Mouse (Mus musculus) telencephalon, adult 2 months (tissue): Measurements from ENCODE around the gene Gm20388.
A peak's percentile ranks its signal among the peaks of the same experiment; 100 is the strongest.

Source experiments
- DNase-seq: peaks from one replicate; pipeline ENCODE4 v3.0.0-alpha.2; 2011; ENCODE audit warnings: low read depth, low spot score

The Gm20388 gene

DNA sequence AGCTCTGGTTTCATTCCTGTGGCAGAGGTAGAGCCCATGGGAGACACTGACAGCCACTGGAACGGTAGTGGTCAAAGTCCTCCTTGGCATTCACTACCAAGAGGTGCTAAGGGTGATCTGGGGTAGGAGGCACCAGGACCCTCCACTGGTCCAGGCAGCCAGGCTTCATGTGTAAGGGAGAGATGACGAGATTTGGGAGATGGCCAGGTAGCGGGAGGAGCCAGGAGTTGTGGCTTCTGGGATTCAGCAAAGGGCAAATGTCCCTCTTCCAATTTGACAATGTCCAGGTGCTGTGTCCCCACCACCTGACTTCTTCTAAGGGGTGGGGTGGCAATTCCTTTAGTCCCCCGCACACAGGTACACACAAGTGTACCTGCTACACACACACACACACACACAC lies 501.7 kb downstream of the Gm20388 start:
- DNase-seq: no peak

DNA sequence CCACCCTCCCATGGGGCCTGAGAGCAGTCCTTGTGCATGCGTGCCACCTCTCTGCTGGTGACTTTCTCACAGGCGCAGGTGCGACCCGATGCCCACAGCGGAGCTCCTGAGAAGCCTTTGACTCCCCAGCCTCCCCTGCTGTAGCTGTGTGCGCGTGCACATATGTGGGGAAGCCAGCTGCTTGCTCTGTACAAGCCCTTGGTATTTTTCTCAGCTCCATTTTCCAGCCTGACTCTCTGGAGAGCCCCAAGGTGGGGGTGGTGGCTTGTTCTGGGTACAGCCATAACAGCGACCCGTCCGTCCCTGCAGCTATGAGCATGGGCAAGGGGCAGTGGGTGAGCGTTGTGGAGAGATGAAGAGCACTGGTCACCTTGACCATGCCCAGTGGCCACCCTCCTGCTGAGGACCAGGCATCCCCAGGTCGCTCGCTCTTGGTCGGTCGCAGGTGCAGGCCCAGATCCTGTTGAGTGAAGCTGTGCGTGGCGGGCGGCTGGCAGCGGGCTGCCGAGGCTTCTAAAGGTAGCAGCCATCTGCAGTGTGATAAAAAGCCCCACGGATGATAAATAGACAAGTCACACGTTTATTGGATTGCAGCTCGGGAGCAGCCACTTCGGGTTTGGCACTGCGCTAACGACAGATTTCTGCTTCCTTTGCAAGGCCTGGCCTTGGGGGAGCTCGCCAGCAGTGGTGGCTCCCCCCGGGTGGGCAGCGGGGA lies 502.4 kb downstream of the Gm20388 start:
- DNase-seq: peak; percentile 70

DNA sequence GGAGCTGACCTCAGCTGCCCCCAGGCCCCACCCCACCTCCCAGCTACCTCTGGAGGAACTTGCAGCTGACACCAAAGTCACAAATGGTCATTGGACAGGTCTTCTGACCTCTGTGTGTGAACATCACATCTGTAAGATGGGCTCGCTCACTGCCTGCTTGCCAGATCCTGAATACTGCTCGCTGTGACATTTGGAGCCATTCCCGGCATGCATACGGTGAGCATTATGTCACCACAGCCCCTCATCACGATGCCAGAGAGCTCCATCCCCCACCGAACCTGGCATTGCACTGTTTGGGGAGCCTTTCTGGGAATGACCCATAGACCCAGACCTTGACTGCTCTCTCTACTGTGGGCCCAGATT lies 503.0 kb downstream of the Gm20388 start:
- DNase-seq: no peak

DNA sequence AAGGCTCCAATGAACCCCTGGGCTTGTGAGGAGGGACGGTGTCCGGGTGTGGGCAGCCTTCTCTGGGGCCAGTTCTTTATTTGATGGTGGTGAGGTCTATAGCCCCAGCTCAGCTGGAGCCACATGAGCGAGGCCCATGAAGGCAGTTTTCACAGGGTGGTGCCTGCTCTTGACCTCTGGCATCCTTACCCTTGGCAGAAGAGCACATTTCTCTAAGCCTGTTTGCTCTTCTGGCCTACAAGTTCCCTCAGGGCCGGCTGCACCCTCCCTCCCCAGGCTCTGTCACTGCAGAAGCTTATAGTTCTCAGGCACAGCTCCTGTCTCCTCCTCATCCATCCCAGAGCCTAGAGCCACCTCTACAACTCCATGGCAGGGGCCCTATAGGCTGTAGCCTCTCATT lies 503.6 kb downstream of the Gm20388 start:
- DNase-seq: no peak

DNA sequence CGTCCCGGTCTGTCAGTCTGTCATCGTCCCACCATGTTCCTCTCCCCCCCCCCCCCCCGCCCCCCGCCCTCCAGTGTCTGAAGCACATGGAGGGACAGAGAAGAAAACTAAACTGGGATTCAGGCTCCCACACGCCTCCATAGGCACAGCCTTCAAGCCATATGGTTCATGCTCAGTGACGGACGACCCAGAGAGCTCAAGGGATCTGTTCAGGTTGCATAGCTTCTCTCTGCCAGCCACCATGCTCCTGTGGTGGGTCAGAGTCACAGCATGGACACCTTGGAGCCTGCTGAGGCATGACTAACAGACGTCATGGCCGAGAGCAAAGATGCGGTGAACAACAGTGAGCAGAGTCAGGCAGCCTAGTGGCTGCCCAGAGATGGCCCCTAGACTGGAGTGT lies 504.8 kb downstream of the Gm20388 start:
- DNase-seq: no peak

DNA sequence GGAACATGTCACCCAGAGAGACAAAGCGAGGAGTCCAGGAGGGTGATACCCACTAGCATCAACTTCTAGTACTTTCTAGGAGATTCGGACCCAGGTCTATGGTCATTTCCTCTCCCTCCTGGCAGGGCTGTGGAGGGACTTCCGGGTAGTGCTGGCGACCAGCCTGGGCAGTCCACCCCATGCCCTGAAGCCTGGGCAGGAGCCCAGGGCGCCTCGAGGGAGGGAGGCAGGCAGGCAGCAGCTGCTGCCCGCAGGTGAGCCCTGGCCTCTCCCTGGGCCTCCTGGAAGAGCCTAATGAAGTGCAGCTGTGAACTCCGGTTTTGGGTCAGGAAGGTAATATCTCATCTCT lies 505.5 kb downstream of the Gm20388 start:
- DNase-seq: no peak

DNA sequence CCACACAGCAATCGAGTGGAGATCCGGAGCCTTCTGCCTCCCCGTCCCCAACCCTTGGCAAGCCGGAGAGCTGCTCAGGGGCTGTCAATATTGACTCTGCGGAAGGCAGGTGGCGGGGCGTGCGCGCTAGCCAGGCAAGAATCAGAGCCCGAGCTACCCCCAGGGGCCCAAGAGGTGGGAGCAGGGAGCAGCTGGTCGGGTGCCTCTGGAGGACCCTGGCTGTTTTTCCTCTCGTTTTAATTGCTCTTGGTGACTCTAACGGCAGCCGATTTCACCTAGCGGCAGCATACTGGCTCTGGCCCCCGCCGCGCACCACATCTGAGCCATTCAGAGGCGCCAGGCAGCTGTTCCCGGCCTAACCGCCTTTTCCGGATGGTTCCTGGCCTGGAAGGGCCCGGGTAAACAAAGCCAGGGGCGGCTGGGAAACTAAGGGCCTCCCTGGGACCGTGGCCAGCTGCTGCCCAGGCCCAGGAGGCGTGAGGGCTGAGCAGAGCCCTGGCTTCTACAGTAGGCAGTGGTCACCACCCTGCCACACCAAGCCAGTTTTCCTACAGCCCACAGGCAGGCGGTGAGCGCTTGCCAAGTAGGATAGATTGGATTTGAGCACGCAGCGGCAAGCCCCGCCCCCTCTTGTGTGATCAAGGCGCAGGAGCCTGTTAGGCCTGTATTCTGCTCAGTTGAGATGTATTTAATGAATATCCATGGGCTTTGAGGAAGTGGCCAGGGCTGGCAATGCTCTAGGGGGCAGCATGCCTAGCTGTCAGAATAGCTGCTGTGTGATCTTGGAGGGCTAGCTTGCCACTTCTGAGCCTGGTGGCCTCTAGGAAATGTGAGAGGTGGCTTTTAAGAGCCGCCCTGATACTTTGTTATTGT lies 506.1 kb downstream of the Gm20388 start:
- no peak for DNase-seq

DNA sequence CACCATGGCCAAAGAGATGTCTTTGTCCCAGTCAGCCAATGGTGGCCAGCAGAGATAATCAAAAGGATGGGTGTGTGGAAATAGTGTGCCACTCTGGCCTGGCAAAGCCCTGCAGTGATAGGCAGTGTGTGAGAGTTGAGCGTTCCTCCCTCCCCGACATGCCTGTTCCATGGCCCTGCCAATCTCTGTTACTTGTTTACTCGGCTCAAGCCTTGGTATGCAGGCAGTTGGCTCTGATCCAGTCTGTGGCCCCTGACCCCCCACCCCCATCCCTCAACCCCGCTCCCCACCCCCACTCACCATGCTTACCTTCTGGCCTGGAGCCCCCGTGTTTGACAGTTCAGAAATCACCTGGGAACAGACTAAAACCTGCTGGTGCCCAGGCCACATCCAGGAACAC lies 507.5 kb downstream of the Gm20388 start:
- DNase-seq: no peak

DNA sequence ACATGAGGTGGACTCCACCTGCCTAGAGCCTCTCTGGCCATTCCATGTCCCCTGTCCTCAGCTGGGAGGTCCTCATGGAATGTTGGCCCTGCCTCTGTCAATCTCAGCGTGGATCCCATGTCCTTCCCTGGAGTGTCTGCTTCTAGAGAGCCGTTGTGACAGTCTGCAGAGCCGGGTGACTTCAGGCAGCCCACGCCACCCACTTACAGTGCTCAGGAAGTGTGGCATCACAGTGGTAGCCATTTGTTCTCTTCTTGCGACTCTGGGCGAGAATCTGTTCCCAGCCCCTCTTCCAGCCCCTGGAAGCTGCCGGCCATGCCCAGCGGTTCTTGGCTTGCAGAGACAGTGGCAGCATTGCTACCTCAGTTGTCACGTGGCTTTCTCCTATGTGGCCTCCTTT lies 509.0 kb downstream of the Gm20388 start:
- no peak for DNase-seq

DNA sequence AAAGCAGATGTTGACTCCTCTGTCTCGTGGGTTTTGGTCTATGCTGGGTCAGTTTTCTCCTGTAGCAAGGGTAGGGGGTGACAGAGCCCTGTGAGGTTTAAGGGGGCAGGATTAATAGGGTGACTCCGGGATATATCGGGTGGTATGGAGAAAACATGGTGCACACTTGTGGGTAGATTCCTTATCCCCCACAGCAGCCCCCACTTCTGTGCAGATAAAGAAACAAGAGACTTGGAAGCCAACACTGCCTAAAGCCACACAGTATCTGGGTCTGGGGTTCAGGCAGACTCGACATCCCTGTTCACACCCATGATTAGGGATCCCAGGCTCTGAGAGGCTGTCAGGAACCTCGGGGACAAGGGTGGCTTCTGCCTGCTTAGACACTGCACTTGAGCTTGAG lies 509.6 kb downstream of the Gm20388 start:
- DNase-seq: no peak

DNA sequence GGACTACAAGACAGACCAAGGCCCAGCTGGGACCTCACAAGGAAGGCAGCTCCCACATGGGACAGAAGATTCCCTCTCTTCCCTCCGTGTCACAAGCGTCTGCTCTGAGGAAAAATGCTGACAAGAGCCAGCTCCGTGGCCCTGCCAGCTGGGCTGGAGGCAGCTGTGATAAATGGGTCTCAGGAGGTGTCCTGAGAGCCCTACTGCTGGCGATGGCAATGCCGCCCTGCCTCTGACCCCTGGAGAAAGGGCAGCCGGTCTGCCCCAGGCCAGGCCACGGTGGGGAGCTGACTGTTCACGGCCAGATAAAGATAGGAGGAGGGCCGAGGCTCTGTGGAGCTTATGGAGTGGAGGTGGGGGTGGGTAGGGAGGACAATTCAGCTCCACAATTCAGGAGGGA lies 511.0 kb downstream of the Gm20388 start:
- no peak for DNase-seq

DNA sequence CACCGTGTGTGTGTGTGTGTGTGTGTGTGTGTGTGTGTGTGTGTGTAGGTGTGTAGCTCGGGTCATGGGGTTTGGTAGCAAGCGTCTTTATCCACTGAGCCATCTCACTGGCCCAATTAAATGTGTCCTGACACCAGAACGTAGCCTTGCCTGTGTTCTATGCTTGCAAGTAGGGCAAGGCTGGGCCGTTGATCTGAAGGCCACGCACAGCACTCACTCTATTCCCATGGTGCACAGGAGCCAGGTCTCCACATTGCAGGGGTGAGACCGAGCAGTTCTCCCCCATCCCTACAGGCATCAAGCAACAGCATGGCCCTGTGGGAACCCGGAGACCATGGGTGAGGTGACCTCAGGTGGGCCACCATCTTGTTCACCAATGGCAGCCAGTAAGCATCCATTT lies 511.6 kb downstream of the Gm20388 start:
- DNase-seq: no peak

DNA sequence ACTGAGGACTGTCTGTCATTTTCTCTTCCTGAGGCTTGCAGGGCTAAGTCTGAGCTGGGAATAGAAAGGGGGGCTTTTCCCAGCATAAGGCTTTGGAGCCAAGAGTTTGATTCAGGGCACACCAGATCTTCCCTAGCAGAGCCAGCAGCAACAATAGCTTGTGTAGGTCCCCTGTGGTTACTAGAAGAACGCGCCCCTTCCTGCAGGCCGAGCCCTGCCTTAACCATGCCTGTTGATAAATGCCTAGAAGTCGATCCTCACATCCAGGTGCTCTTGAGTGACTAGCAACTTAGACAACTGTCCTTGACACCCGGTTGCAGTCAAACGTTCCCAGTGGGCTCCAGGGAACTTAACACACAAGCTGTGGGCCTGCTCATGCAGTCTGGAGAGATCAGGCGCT lies 512.9 kb downstream of the Gm20388 start:
- no peak for DNase-seq

DNA sequence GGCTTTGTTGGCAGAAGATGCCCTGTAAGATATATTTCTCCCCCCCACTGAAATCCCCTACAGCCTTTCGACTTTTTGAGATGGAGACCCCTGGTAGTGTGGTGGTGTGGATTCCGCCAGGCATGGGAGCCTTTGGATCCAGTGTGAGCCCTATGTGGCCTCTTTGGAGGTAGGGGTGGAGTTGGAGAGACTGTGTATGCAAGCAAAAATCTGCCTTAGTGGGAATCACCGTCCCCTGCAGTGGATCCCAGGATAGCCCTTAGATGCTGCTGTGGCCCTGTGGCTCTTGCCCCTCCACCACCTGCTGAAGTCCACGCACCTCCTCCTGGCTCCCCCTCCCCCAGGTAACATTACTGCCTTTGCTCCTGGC lies 514.2 kb downstream of the Gm20388 start:
- no peak for DNase-seq

DNA sequence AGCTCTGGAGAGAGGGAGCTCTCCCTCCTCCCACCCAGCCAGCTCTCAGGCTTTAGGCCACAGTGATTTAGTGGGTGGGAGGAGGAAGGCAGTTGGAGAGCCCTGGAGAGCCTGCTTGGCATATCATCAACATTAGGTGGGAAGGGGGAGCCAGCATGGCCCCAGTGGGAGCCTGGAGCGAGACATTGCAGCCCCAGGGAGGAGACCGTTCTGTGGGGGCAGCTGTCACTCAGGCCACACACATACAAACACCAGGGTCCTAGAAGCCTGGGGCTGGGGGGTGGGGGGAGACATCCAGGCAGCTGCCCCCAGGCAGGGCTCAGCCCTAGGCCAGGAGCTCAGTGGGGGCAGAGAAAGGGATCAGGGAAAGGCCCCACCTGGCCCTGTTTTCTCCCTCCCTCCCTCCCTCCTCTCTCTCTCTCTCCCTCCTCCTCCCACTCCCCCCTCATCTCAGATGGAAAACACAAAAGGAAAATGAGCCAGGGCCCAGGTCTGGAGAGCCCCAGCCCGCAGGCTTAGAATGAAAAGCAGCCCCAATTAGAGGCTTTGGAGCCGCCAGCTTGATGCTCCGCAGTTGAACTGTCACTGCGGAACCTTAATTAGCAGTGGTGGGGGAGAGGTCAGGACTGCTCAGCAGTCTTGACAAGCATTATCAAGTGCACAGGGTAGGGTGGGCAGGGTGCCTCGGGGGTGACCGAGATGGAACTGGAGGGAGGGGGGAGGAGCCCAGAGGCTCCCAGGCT lies 514.7 kb downstream of the Gm20388 start:
- peak; percentile 46 for DNase-seq

DNA sequence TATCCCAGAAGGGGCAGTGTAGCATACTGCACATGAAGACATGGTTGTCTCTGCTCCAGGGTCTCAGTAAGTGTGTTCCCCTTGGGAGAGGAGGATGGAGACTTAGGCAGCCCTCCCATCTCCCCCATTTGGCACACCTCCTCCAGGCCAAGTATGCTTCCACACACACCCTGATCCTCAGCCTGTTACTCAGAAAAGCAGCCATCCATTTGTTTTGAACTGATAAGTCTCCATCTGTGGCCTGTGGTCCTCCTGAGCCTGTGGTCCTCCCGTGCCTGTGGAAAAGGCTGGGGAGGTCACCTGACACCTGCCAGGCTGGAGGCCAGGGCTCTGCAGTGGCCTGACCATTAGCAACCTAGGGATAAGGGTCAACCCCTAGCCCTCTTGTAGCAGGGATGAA lies 515.5 kb downstream of the Gm20388 start:
- DNase-seq: no peak

DNA sequence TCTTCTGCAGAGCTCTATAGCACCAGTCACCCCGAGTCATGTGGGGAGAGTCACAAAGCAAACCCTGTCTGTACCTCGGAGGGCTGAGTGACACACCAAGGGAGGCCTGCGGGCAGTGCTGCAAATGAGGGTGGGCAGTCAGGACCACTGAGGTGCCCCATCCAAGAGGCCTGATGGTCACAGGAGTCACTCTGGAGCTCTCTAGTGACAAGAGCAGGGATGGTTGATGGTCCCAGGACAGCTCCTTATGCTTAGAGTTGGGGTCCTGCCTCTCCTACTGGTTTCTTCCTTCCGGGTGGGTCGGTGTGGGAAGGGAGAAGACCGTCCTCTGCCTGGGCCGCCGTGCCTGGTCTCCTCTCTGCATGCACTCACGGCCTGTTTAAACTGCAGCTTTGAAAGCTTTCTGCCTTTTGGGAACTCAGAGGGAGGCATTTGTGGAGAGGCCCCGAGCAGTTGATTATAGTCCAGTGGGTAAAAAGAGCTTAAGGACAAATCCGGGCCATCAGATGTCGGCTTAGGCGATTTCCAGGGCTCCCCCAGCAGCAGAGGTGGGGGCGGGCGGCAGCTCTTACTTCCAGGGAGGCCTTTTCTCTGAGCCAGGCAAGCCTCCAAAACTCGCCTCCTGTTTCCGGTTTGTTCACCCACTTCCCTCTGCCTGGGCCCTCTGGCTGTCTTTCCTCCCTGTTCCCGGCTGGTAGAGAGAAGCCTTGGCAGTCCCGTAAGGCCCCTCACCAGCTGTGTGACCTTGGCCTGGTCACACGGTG lies 516.2 kb downstream of the Gm20388 start:
- peak; percentile 86 for DNase-seq

DNA sequence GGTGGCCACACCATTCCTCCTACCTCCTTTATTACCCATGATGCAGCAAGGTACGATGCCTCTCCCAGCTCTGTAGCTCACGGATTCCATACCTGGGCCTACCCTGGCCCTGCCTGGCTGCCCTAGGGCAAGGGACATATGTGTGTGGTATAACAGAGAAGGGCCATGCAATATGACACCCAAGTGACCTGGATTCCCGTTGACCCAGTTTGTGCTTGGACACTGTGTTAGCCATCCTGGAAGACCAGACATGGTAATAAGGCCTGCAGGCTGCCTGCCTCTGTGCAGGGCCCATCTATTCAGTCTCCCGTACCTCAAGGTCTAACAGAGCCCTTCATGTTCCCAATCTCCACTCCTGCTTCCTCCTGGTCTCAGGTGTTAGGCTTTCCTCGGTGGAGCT lies 517.9 kb downstream of the Gm20388 start:
- DNase-seq: no peak

DNA sequence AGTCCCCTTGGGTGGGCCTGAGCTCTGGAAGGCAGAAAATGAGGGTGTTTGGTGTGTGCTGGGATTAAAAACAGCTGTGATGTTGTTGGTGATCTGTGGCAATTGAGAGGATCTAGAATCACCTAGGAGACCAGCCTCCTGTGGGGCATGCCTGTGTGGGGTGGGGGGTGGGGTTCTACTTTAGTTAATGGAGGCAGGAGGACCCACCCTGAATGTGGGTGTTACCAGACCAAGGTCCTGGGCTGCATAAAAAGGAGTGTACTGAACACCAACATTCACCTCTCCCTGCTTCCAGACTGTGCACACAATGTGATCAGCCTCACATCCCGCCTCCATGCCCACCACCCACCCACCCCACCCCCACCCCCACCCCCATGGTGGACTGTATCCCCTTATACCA lies 518.5 kb downstream of the Gm20388 start:
- DNase-seq: no peak

DNA sequence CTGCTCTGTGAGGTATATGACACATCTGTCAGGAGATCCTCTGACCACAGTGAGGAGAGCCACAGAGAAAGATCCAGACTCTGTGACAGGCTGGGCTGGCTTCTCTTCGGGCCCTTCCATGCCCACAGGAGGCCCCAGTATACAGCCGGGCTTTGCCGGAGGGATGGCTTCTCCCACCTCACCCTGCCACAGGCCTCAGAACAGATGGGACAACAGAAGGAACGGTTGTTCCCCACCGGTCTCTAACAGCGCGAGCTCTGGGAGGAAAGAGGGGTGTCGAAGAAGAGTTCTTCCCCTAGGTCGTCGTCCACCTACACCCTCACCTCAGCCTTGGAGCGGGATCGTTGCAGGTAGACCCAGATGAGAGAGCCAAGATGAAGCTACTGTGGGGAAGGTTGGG lies 520.4 kb downstream of the Gm20388 start:
- no peak for DNase-seq

DNA sequence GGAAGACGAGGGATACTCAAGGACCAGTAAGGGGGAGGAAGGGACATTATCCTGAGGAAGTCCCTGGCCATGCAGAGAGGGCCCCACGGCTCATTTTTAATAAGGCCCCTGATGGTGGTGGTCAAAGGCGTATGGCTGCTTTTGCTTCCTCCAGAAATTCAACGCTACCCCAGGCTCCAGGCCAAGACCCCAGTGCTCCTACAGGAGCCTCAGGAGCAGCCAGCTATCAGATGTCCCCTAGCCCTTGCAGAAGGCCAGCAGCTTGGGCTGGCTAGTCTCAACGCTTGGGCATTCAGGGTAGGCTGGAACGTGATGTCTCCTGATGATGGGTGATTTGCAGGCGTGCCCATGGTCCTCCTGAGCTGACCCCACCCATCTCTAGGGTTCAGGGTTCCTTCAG lies 521.8 kb downstream of the Gm20388 start:
- no peak for DNase-seq

DNA sequence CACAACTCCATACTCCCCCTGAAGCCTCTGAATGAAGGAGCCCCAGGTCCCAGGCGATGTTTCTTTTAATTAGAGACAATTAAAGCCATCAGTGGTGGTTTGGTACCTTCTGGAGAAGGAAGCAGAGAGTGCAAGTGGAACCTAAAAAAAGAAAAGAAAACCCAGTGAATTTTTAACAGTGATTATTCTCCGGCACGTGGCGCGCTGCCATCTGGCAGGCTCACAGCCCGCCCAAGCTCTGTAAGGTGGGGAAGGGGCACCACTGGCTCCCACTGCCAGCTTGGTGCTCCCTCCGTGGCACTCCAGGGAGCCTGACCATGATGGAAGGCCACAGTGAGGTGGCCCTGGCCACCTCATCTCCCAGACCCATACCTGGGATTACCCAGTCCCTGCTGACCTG lies 522.5 kb downstream of the Gm20388 start:
- no peak for DNase-seq
